Mouse (Mus musculus): Measurements from ENCODE around the gene Zfhx3.

Zfhx3 gene

GRCm38 (mm10) chr8:108594361-108595060, 652.1 kb downstream of the Zfhx3 start:
- no peak for DNase-seq (ENCODE audit: low spot score)

- DNase-seq (ENCODE audit: low spot score), result no peak
These were observed 652.6 kb downstream of the Zfhx3 start for GRCm38 (mm10) chr8:108595061-108595419.

- DNase-seq (ENCODE audit: low spot score), result no peak
These were observed 653.5 kb downstream of the Zfhx3 start for GRCm38 (mm10) chr8:108595721-108596495.

- DNase-seq (ENCODE audit: low spot score), result no peak
These were observed 656.6 kb downstream of the Zfhx3 start for GRCm38 (mm10) chr8:108599003-108599402.

- DNase-seq (ENCODE audit: low spot score), result no peak
These were observed 657.1 kb downstream of the Zfhx3 start for GRCm38 (mm10) chr8:108599558-108599957.

- no peak for DNase-seq (ENCODE audit: low spot score)
These were observed 666.2 kb downstream of the Zfhx3 start for GRCm38 (mm10) chr8:108608678-108609077.

GRCm38 (mm10) chr8:108609114-108609513, 666.7 kb downstream of the Zfhx3 start:
- no peak for DNase-seq (ENCODE audit: low spot score)

- no peak for DNase-seq (ENCODE audit: low spot score)
These were observed 668.8 kb downstream of the Zfhx3 start for GRCm38 (mm10) chr8:108611141-108611674.

- DNase-seq (ENCODE audit: low spot score), result no peak
These were observed 669.5 kb downstream of the Zfhx3 start for GRCm38 (mm10) chr8:108611792-108612413.

GRCm38 (mm10) chr8:108612815-108613214, 670.4 kb downstream of the Zfhx3 start:
- no peak for DNase-seq (ENCODE audit: low spot score)

GRCm38 (mm10) chr8:108613280-108613679, 670.8 kb downstream of the Zfhx3 start:
- no peak for DNase-seq (ENCODE audit: low spot score)

GRCm38 (mm10) chr8:108621296-108621695, 678.9 kb downstream of the Zfhx3 start:
- DNase-seq (ENCODE audit: low spot score), result no peak

- DNase-seq (ENCODE audit: low spot score), result no peak
These were observed 681.2 kb downstream of the Zfhx3 start for GRCm38 (mm10) chr8:108623660-108624059.

GRCm38 (mm10) chr8:108625571-108626120, 683.2 kb downstream of the Zfhx3 start:
- DNase-seq (ENCODE audit: low spot score), result no peak

- no peak for DNase-seq (ENCODE audit: low spot score)
These were observed 688.6 kb downstream of the Zfhx3 start for GRCm38 (mm10) chr8:108631069-108631468.

- DNase-seq (ENCODE audit: low spot score), result no peak
These were observed 691.8 kb downstream of the Zfhx3 start for GRCm38 (mm10) chr8:108634282-108634681.

- no peak for DNase-seq (ENCODE audit: low spot score)
These were observed 695.4 kb downstream of the Zfhx3 start for GRCm38 (mm10) chr8:108637887-108638286.

GRCm38 (mm10) chr8:108645660-108646059, 703.2 kb downstream of the Zfhx3 start:
- no peak for DNase-seq (ENCODE audit: low spot score)

- no peak for DNase-seq (ENCODE audit: low spot score)
These were observed 705.1 kb downstream of the Zfhx3 start for GRCm38 (mm10) chr8:108647556-108647955.

GRCm38 (mm10) chr8:108648993-108649392, 706.5 kb downstream of the Zfhx3 start:
- no peak for DNase-seq (ENCODE audit: low spot score)

- DNase-seq (ENCODE audit: low spot score), result no peak
These were observed 708.4 kb downstream of the Zfhx3 start for GRCm38 (mm10) chr8:108650837-108651236.

GRCm38 (mm10) chr8:108661486-108662093, 719.1 kb downstream of the Zfhx3 start:
- DNase-seq (ENCODE audit: low spot score), result no peak
